Mouse (Mus musculus) adrenal gland, adult 2 months (tissue): ENCODE data around the gene Fbxl14. TPM values are rescaled to one million over a fixed set of nuclear protein-coding genes. Genes with fewer than 3 reads are reported as not detected.
"Not testable (repeated sequence)": the region's sequence is repeated elsewhere in the genome, so short reads cannot be mapped to it uniquely, and the experiment has no call there.

Experiments used
- DNase-seq: peaks from one replicate; pipeline ENCODE4 v3.0.0; 2021
- long read RNA-seq: library from polyadenylated mRNA; stranded (forward); transcript quantifications from one replicate; pipeline ENCODE4 v2.0.0, GENCODE M21; 2021
- polyA plus RNA-seq: library from polyadenylated mRNA; depleted of rRNA; stranded (reverse); fragments of >200 nt; gene quantifications from 2 replicates; pipeline ENCODE4 v1.2.3, GENCODE M21; 2012; rRNA removed
- total RNA-seq, 2 experiments: library from RNA; stranded (reverse); gene quantifications; 2 replicates each; pipeline ENCODE4 v1.2.3; 2021

Fbxl14 gene
- total RNA-seq = 10 to 100 TPM; 31.9 to 36.9 TPM
- 104 and 107 TPM in 2 replicates for polyA plus RNA-seq
- long read RNA-seq, transcript Fbxl14-201 (1 exons, 2,963 nt) = major isoform, 33 of 33 reads
- long read RNA-seq, partial matches to known transcripts = 0 of 33 reads
- long read RNA-seq, other reads (novel, unspliced or antisense) = 0 of 33 reads

DNA sequence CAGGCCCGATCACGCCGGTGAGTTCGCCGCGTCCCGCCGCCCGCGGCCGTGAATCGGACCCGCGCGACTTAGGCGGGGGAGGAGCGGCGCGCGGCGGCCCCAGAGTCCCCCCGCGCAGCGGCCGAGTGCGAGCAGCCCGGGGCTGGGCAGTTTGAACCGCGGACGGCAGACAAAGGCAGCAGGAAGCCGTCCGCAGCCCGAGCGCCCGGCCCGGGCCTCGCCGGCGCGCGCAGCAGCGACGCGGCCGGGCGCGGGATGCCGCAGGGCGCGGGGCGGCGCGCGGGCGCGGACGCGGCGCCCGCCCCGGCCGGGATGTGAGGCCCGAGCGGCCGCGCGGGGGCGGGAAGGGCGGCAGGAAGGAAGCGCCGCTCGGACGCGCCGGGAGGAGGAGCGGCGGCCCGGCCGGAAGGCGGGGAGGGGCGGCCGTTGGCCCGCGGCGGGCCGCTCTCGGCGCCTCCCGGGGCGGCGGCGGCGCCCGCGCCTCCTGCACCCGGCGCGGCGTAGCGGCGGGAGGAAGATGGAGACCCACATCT lies at the start of gene Fbxl14:
Fbxl14 (plus strand) TSS at position 326 of the 533 bp plus-strand sequence.
- DNase-seq = peak; percentile 78

DNA sequence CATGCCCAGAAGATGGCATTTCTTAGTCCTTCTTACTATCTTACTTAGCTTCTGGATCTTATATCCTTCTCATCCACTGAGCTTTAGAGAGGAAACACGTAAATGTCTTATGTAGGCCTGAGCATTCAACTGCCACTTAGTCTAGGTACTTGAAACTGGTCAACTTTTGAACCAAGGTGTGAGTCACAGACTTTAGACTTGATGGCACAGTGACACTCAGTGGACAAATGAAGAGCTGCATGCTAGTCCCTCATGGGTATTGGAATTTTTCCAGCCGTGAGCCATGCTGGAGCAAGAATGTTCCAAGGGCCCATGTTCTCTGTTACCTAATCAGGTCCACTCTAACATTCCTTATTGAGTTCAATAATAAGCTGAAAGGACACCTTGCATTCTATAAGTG lies 49.0 kb upstream of the Fbxl14 start:
- DNase-seq = peak; percentile 82

DNA sequence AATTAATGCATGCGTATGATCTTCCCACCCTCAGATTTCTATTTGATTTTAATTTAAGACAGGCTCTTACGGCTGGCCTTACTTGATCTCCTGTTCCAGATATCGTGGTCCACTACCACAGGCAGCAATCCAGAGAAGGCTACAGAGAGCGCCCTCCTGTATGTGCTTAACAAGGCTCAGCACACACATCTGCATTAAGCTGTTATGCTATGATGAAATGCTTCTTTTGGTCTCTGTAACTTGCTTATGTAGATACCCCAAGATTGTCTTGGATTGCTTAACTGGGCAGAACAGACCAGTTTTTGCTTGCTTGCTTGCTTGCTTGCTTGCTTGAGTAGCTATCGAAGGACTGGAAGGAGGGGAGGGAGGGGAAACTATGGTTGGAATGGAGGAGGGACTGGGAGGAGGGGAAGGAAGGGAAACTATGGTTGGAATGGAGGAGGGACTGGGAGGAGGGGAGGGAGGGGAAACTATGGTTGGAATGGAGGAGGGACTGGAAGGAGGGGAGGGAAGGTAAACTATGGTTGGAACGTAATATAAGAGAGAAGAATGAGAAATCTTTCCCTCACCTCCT lies 47.6 kb upstream of the Fbxl14 start:
- DNase-seq = no peak

DNA sequence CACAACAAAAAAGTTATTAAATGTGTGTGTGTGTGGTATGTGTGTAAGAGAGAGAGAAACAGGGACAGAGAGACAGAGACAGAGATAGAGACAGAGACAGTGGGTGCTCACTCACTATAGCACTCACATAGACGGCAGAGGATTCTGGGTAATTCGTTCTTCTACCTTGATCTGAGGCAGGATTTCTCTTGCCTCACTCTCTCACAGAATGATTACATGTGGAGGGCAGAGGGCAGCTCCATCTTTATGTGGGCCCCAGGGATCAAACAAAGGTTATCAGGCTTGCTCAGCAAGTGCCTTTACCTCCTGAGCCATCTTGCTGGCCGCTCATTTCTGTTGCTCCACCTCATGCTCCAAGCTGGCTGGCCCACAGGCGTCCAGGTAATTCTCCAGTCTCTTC lies 45.1 kb upstream of the Fbxl14 start:
- DNase-seq = no peak

DNA sequence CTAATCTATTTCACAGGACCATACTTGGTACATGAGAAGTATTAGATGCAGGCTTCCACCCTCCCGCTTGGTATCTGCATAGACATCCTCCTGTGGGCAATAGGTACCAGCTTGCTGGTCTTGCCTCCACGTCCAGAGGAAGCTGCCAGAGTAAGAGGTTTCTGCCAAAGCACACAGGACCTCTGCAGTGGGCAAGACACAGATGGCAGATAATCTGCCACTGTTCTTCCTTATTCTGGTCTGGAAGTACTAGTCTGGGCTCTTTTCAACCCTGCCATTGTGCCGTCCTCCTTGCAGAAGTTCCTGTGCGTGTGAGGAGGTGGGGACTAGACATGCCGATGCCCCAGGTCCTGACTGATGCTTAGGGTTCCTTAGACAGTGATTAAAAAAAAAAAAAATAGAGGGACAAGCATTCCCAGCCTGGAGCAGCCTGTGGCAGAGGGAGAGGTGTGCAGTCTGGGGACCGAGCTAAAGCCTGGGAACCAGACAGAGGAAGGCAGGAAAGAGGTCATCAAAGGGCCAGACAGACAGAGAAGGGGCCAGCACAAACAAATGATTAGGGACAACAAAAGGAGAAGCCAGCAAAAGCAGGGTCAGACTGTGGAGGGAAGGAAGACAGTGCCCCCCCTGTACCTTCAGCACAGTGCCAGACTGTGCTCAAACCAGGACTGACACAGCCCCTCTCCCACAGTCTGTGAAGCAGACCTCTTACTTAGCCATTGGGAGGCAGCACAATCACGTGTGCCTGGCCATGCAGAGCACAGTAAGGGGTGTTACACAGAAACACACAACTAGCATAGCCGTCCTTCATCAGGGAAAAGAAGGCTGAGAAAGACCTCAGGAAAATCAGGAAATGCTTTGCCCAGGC lies 41.3 kb upstream of the Fbxl14 start:
- no peak for DNase-seq

DNA sequence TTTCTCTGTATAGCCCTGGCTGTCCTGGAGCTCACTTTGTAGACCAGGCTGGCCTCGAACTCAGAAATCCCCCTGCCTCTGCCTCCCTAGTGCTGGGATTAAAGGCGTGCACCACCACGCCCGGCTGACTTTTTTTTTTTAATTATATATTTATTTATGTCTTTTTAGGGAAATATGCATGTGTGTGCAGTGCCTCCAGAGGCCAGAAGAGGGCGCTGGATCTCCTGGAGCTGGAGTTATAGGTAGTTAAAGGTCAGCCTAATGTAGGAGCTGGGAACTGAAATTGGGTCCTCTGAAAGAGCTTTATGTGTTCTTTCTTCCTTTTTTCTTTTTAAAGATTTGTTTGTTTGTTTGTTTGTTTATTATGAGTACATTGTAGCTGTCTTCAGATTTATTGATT lies 36.7 kb upstream of the Fbxl14 start:
- DNase-seq = not testable (repeated sequence)

DNA sequence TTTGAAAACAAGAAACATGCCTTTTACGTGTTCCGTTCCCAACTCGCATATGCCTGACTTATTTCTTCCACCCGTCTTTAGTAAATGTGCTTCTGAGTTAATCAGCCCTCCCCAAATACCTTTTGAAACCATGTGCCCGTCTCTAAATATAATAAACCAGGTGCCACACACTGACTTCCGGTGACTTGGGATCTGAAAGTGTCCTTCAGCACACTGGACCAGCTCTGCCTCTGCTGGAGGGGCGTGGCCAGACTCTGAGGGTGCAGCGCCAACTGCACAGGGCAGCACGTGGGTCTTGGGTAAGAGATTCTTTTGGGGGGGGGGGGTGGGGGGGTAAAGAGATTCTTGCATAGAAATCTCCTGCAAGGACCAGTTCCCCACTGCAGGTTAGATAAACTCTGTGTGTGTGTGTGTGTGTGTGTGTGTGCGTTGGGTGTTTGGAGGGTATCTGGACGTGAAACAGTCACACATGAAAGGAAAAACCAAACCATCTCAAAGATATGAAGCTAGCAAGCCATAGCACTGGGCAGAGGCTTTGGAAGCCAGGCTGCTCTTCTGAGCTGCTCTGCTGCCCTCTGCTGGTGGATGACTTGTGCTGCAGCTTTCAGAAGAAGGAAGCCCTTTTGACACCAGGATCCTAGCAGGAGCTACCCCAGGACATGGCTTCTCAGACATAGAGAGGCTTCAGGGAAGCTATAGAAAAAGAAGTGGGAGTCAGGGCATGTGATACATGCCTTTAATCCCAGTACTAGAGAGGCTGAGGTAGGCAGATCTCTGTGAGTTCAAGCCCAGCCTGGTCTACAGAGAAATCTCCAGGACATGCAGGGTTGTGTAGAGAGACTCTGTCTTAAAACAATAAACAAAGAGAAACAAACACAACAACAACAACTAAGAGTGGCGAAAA lies 35.5 kb upstream of the Fbxl14 start:
- DNase-seq = peak; percentile 81

DNA sequence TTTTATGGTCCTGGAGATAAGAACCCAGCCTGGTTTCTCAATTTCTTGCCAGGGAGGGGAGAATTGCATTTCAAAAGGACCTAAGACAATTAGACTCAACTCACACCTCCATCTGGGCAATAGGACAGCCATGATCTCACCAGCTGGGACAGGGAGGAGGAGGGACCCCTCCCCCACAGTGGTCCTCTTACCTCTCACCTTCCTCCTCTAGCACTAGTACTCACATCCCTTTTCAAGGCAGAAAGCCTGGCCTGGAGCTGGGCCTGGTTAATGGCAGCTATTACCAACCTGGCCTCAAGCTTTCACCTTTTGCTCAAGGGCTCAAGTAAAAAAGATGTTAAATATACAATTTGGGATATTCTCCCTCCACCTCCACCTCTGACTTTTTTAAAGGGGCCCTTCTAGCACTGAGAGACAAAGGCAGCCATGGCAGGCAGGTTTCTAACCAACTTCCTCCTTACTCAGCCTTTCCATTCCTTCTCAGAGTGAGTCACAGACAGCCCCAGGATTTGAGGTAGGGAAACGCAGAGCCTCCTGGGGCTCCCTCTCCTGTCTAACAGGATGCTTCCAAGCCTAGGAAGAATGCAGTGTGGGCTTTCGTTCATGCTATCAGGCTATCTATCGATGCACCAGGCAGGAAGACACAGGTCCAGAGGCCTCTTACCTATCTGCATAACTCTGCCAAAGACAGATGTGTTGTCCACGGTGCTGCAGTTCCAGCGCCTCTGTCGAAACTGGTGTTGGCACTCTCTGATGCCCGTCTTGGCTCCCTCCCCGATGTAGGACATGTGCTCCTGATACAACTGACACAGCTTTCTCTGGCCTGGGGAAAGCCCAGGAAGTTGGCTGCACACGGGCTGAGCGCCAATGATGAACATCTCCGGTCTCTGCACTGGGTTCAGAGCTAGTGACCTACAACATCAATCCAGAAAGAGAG lies 33.5 kb upstream of the Fbxl14 start:
- peak; percentile 62 for DNase-seq

DNA sequence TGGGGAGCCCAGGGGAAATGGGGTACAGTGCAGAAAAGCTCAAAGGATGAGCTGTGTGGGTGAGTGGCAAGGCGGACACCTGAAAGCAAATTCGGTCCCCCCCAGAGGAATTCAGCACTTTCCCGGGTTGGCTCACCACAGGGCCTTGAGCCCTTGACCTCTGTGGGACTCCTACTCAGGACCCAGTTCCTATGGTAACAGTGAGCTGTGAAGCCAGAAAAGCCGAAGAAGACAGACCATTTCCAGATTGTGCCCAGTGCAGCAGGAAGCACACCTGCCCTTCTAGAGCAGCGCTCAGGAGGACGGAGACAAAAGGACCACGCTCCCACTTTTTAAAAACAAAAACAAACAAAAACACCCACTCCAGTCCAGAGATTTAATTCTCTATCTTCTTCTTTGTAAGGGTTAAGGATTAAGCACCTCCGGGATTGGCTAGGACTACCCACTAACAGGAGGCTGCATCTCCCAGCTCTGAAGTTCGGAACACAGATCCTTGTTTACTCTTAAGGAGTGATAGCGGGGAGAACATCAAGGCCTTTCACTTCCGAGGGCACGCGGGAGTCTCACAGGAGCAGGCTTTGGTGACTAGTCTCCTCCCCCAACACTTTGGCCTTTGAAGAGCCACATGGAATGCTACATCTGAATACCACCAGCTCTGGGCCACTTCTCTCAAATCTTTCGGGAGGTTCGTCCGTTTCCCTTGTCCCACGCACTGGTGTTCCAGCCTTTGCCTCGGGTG lies 31.0 kb upstream of the Fbxl14 start:
- DNase-seq = peak; percentile 61

DNA sequence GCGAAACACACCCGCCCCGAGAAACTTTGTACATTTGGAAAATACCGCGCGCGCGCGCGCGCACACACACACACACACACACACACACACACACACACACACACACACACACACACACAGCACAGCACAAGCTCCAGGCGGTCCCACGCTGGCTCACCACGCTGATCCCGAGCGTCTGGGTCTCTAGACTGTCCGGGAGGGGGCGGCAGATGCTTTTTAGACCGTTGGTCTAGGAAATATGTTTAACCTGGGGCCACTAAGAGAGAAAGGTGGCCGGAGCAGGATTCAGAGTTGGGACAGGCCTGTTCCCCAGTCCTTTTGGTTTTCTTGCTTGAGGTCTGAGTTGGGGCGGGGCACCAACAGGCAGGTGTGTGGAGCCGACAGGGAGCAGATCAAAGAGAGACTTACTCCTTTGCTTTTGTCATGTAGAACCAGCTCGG lies 30.4 kb upstream of the Fbxl14 start:
- DNase-seq = peak; percentile 82

DNA sequence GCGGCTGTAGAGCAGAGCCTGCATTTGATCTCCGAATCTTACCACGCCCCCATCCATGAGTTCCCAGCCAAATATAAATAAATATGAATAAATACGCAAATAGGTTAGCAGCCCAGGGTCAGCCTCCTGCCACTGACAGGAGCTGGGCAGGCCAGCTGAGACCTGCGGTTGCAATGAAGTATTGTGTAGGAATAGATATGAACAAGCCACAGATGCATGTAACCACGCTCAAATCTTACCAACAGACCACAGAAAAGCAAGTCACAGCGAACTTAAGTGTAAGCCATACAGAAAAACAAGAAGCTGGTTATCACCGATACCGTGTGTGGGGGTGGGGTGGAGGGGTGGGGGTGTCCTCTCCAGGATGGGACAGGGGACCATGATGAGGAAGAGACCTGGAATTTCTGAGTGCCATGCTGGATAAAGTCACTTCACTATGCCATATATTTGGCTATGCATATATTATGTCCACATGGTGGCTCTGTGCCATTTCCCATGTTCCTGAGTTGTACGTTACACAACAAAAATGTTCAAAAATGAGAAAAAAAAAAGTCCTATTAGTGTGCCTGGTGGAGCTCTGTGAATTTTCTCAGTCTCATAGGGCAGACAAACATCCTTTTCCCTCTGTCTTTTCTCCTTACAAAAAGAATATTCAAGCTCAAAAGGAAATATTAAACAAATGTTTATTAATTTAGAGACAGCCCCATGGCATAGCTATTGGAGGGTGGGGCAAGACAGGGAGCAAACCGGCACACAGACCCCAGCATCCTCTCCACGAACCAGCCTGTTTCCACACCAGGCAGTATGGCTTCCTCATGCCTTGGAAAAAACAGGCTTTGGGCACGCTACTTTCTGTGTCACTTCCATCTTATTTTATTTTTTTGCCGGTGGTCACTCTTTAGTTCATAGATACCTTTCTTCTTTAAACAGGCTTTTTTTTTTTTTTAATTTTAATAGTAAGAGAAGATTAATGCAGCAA lies 28.2 kb upstream of the Fbxl14 start:
- DNase-seq = no peak

DNA sequence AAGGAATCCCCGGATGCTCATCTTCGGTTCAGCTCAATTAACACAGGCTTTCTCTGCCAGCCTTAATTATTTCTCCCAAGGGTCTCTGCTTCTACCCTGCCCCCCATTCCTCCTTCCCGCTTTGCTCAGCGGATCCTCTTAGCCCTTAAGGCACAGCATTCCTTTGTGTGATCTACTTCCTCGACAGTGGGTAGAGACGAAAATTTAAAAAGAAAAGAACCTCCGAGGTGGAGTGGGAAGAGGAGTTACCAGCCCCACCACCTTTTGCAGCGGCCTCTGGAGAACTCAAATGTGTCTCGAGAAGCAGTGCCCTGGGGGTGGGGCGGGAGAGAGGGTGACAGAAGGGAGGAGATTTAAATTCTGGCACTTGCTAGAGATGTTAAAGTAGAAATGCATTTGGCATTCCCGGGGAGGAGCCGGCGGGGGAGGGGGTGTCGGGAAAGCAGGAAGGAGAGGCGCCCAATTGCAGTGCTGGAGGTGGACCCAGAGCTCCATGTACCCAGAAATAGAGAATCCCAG lies 27.4 kb upstream of the Fbxl14 start:
- DNase-seq = peak; percentile 58

DNA sequence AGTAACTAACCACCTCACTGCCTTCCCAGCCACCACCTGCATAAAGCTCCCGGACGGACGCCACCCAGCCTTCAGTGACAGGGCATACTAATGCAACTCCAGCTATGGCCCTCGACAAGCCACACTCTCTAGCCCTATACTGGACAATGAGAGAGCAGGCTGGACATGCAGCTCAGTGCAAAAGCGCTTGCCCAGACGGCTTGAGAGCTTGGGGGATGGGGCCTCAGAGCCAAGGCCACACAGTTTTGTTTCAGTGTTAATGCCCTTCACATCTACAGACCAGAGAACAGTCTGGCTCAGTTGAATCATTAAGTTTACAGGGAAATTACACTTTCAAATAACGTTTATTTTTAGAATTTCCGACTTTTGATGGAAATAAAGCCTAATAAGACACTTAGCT lies 21.3 kb upstream of the Fbxl14 start:
- DNase-seq = peak; percentile 47

DNA sequence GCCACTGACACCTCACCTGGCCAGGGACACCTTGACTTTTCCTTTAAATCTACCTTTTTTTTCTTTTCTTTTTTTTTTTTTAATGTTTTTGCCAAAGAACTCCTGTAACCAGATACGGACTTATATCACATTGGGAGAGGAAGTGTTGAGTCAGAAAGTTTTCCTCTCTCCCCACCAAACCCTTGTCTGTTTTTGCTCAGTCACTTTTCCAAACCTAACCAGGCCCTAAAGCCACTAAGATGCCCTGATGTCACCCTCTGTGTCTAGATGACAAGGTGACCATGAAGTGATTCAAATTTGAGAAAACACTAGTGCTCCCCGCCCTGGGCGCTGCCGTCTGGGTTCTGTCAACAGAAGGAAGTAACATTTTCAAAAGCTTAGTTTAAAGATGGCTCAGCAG lies 20.4 kb upstream of the Fbxl14 start:
- DNase-seq = no peak

DNA sequence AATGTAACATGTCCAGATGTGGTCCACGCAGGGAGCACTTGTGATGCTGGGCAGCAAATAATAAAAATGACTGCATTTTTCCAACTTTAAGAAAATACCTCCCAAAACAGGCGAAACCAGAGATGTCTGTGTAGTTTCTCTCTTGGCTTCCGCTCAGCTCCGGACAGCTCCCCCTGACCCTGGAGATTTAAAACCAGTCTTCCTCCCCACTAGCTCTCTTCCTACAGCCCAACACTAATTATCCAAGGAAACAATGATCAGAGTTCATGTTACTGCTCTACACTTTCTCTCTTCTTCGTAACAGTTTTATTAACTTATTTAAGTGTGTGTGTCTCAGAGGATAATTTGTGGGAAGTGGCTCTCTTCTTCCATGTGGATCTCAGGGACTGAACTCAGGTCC lies 19.1 kb upstream of the Fbxl14 start:
- DNase-seq = no peak

DNA sequence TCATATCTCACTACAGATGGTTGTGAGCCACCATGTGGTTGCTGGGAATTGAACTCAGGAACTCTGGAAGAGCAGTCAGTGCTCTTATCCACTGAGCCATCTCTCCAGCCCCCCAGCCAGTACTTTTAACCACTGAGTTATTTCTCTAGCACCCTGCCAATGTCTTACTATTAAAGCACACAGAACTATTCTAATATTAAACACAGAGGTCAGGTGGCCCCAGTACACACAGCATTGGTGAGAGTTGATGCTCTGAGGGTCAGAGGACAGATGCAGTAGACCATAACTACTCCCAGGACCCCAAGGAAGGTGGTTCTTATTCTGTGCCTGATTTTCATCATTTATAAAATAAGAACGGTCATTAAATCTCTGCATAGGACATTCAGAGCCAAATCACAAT lies 13.3 kb upstream of the Fbxl14 start:
- no peak for DNase-seq

DNA sequence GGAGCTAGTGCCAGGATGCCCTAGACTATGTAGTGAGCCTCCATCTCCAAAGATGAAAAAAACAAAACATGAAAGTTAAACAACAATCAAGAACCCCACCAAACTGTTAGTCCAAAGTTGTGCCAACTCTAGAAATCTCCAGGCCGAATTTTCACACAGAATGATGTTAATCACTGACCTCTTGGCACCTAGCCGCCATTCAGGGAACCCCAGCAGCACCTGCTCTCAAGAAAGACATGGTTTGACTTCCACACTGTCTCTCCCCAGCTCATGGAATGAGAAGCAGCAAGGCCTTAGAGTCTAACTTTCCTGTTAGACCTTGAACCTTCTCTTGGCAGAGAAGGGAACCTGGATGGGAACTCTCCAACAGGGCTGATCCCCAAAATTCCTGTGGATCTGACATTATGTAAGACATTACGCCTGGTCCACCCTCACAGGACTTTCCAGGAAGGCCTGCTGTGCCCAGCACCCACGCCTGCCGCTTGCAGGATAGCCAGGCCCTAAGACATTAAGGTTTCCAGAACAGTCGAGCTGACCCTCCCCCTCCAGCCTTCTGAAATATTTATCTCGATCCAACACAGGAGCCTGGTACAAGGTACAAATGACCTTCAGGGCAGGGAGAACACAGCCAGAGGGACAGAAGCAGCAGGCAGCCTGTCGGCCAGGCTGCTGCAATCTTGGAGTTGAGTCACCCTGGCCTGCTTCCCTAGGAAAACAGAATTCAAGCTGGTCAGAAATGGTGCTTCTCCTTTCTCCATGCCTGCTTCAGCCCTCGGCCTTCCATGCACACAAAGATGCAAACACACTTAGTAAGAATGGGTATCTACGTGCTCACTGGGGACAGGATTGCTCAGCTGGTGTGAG lies 12.3 kb upstream of the Fbxl14 start:
- DNase-seq = peak; percentile 86

DNA sequence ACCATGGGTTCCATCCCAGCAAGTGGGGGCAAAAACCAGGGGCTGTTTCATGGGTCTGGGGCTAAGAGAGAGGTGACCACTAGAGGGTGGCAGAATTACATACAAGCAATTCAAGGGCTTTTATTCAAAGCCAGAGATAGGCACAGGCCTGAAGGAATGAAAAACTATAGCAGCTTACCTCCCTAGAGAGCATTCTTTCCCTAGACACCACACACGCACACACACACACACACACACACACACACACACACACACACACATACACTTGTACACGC lies 11.7 kb upstream of the Fbxl14 start:
- no peak for DNase-seq
